Mouse (Mus musculus) spleen, postnatal 36 days (tissue): ENCODE data around the gene Manf.

Experiments used
- DNase-seq, 2 experiments: peaks; one replicate each; pipeline ENCODE4 v3.0.0; 2022; ENCODE audit warnings: low spot score in 2 of 2, mixed read lengths in 1 of 2

Gene Manf

GRCm38 (mm10) chr9:106891829-106892551 is at the start of gene Manf:
TSS of gene Manf (minus strand) at chr9:106891979.
- peak; percentile 97 to 99 for DNase-seq

- DNase-seq = no peak
Observed at GRCm38 (mm10) chr9:106934998-106935397, 43.2 kb upstream of the Manf start.

- no peak for DNase-seq
Observed at GRCm38 (mm10) chr9:106914878-106915277, 23.1 kb upstream of the Manf start.

- DNase-seq = no peak
Observed at GRCm38 (mm10) chr9:106913759-106914158, 22.0 kb upstream of the Manf start.

GRCm38 (mm10) chr9:106911624-106912023 is 19.8 kb upstream of the Manf start:
- DNase-seq = no peak

GRCm38 (mm10) chr9:106908715-106909114 is 16.9 kb upstream of the Manf start:
- no peak for DNase-seq

GRCm38 (mm10) chr9:106908174-106908573 is 16.4 kb upstream of the Manf start:
- DNase-seq = no peak

- DNase-seq = no peak
Observed at GRCm38 (mm10) chr9:106906597-106906996, 14.8 kb upstream of the Manf start.

GRCm38 (mm10) chr9:106903791-106904134 is 12.0 kb upstream of the Manf start:
- DNase-seq = peak in 1 of 2 experiments; percentile 45

- no peak for DNase-seq
Observed at GRCm38 (mm10) chr9:106903099-106903790, 11.5 kb upstream of the Manf start.

- no peak for DNase-seq
Observed at GRCm38 (mm10) chr9:106901596-106901995, 9.8 kb upstream of the Manf start.

- no peak for DNase-seq
Observed at GRCm38 (mm10) chr9:106898901-106899300, 7.1 kb upstream of the Manf start.

GRCm38 (mm10) chr9:106893327-106893726 is 1.5 kb upstream of the Manf start:
- no peak for DNase-seq

- DNase-seq = no peak
Observed at GRCm38 (mm10) chr9:106892552-106892875, 735 bp upstream of the Manf start.

GRCm38 (mm10) chr9:106891341-106891741 is 438 bp downstream of the Manf start:
- no peak for DNase-seq

- DNase-seq = no peak
Observed at GRCm38 (mm10) chr9:106890496-106891240, 1.1 kb downstream of the Manf start.

- no peak for DNase-seq
Observed at GRCm38 (mm10) chr9:106889321-106889720, 2.5 kb downstream of the Manf start.

GRCm38 (mm10) chr9:106888346-106888745 is 3.4 kb downstream of the Manf start:
- DNase-seq = no peak

GRCm38 (mm10) chr9:106886828-106887702 is 4.7 kb downstream of the Manf start, which contains the start of gene Rbm15b:
TSS of gene Rbm15b (minus strand) at chr9:106887428.
- DNase-seq = peak; percentile 98

GRCm38 (mm10) chr9:106885901-106886731 is 5.7 kb downstream of the Manf start:
- peak; percentile 54 to 59 for DNase-seq
